Mouse (Mus musculus) cerebellum, adult 11 months (tissue): ENCODE data around the gene Cd300ld5.
A peak's percentile ranks its signal among the peaks of the same experiment; 100 is the strongest.
"Not testable (repeated sequence)": the region's sequence is repeated elsewhere in the genome, so short reads cannot be mapped to it uniquely, and the experiment has no call there.

Source experiments
- DNase-seq: peaks from one replicate; pipeline ENCODE4 v3.0.0; 2022

Cd300ld5 gene

GRCm38 (mm10) chr11:115037669-115038068 is at the start of gene Cd300ld5:
Gene Cd300ld5, minus strand, starts transcription at chr11:115037769.
- not testable (repeated sequence) for DNase-seq

- no peak for DNase-seq
Measured at GRCm38 (mm10) chr11:115086213-115086612, 48.6 kb upstream of the Cd300ld5 start.

GRCm38 (mm10) chr11:115085064-115085463 is 47.5 kb upstream of the Cd300ld5 start:
- DNase-seq = no peak

GRCm38 (mm10) chr11:115084595-115084994 is 47.0 kb upstream of the Cd300ld5 start:
- no peak for DNase-seq

- peak; percentile 78 for DNase-seq
Measured at GRCm38 (mm10) chr11:115083376-115084139, 46.0 kb upstream of the Cd300ld5 start.

- no peak for DNase-seq
Measured at GRCm38 (mm10) chr11:115082196-115082595, 44.6 kb upstream of the Cd300ld5 start.

GRCm38 (mm10) chr11:115081373-115081772 is 43.8 kb upstream of the Cd300ld5 start:
- DNase-seq = no peak

- peak; percentile 68 for DNase-seq
Measured at GRCm38 (mm10) chr11:115080886-115081285, 43.3 kb upstream of the Cd300ld5 start.

- no peak for DNase-seq
Measured at GRCm38 (mm10) chr11:115078680-115079079, 41.1 kb upstream of the Cd300ld5 start.

GRCm38 (mm10) chr11:115077436-115077835 is 39.9 kb upstream of the Cd300ld5 start:
- DNase-seq = no peak

- DNase-seq = no peak
Measured at GRCm38 (mm10) chr11:115075859-115076258, 38.3 kb upstream of the Cd300ld5 start.

- no peak for DNase-seq
Measured at GRCm38 (mm10) chr11:115075407-115075806, 37.8 kb upstream of the Cd300ld5 start.

GRCm38 (mm10) chr11:115073002-115073401 is 35.4 kb upstream of the Cd300ld5 start:
- no peak for DNase-seq

GRCm38 (mm10) chr11:115071631-115072294 is 34.2 kb upstream of the Cd300ld5 start:
- DNase-seq = no peak

GRCm38 (mm10) chr11:115071015-115071551 is 33.5 kb upstream of the Cd300ld5 start:
- no peak for DNase-seq

- DNase-seq = no peak
Measured at GRCm38 (mm10) chr11:115066768-115067167, 29.2 kb upstream of the Cd300ld5 start.

- no peak for DNase-seq
Measured at GRCm38 (mm10) chr11:115062077-115062476, 24.5 kb upstream of the Cd300ld5 start, which contains the start of gene Cd300e. Gene Cd300e, minus strand, starts transcription at chr11:115062177.

- no peak for DNase-seq
Measured at GRCm38 (mm10) chr11:115059797-115060196, 22.2 kb upstream of the Cd300ld5 start.

- no peak for DNase-seq
Measured at GRCm38 (mm10) chr11:115058701-115059100, 21.1 kb upstream of the Cd300ld5 start.

- no peak for DNase-seq
Measured at GRCm38 (mm10) chr11:115054537-115054936, 17.0 kb upstream of the Cd300ld5 start.

GRCm38 (mm10) chr11:115052991-115053390 is 15.4 kb upstream of the Cd300ld5 start:
- DNase-seq = peak; percentile 6

- peak; percentile 11 for DNase-seq
Measured at GRCm38 (mm10) chr11:115052206-115052605, 14.6 kb upstream of the Cd300ld5 start.

- peak; percentile 93 for DNase-seq
Measured at GRCm38 (mm10) chr11:115049282-115049895, 11.8 kb upstream of the Cd300ld5 start.
